Mouse (Mus musculus) stomach, postnatal 0 days (tissue): ENCODE measurements at regions not wholly inside any gene's neighbourhood (a gene's known extent, or its start where the extent isn't known, plus 50 kb on each side); places are given as distances from the start of the nearest gene placed in this dataset.

ENCODE experiments used
- ATAC-seq: fragments of 200-750 bp; cut with Nextera tagmentation; 2 replicates; pipeline ENCODE4 v1.8.0; 2017; ENCODE audit not compliant: low FRiP score, low TSS enrichment
- DNase-seq: peaks from one replicate; pipeline ENCODE4 v3.0.0-alpha.2; 2016; ENCODE audit warnings: low spot score
- H3K27ac ChIP-seq: fragments of 300-500 bp; sonication (generic); replicated peaks from 2 replicates; pipeline ENCODE4 v1.5.1; 2014; ENCODE audit warnings: mild to moderate bottlenecking, control low read depth
- H3K27me3 ChIP-seq: fragments of 300-500 bp; sonication (generic); 2 replicates; pipeline ENCODE4 v1.6.1; 2014; ENCODE audit warnings: low read length; ENCODE audit not compliant: control insufficient read depth, insufficient read depth
- H3K36me3 ChIP-seq: fragments of 300-500 bp; sonication (generic); 2 replicates; pipeline ENCODE4 v1.6.1; 2014; ENCODE audit warnings: low read length, mixed read lengths; ENCODE audit not compliant: control insufficient read depth, insufficient read depth
- H3K4me1 ChIP-seq: fragments of 300-500 bp; sonication (generic); replicated peaks from 2 replicates; pipeline ENCODE4 v1.6.1; 2014; ENCODE audit warnings: antibody characterized with exemption; ENCODE audit not compliant: control insufficient read depth, insufficient read depth
- H3K4me2 ChIP-seq: fragments of 300-500 bp; sonication (generic); replicated peaks from 2 replicates; pipeline ENCODE4 v1.6.1; 2014; ENCODE audit warnings: low read depth, mild to moderate bottlenecking, control low read depth, moderate library complexity
- H3K4me3 ChIP-seq: fragments of 300-500 bp; sonication (generic); 2 replicates; pipeline ENCODE4 v1.5.1; 2014; ENCODE audit warnings: low read depth, low read length, control low read depth
- H3K9ac ChIP-seq: fragments of 300-500 bp; sonication (generic); 2 replicates; pipeline ENCODE4 v1.6.1; 2014; ENCODE audit warnings: mild to moderate bottlenecking, low read length, control low read depth, mixed read lengths
- H3K9me3 ChIP-seq: fragments of 300-500 bp; sonication (generic); 2 replicates; pipeline ENCODE4 v1.6.1; 2016; ENCODE audit warnings: low read length; ENCODE audit not compliant: control insufficient read depth
- CTCF ChIP-seq: IDR thresholded peaks from 2 replicates; pipeline ENCODE4 v1.5.1; 2016; ENCODE audit warnings: antibody characterized with exemption, low read depth, mild to moderate bottlenecking, moderate library complexity
- EP300 ChIP-seq: optimal IDR thresholded peaks from 2 replicates; pipeline ENCODE3; 2016; ENCODE audit warnings: antibody characterized with exemption
- WGBS: fragments of 180-500 bp; shearing (Covaris S2); extraction: QIAGEN DNeasy Blood & Tissue Kit; methylation state at CpG from one replicate; pipeline ENCODE4 v1.1.7; 2014; 5-methylcytosine and 5-hydroxymethylcytosine counted together

- no peak overlapping the region for H3K9ac ChIP-seq
- ATAC-seq (no peak), DNase-seq (no peak)
- 45% methylated on average over 10 of the region's 10 CpGs for WGBS
- H3K27ac ChIP-seq: no peak overlapping the region
- H3K36me3 ChIP-seq: no peaks in the 10 kb centered on the region
- H3K4me3 ChIP-seq: no peak overlapping the region
- TF ChIP-seq EP300 (no peak), CTCF (no peak)
- H3K9me3 ChIP-seq: no peaks in the 10 kb centered on the region
- no peaks in the 10 kb centered on the region for H3K4me1 ChIP-seq
- H3K4me2 ChIP-seq: no peak overlapping the region
- H3K27me3 ChIP-seq: no peaks in the 10 kb centered on the region
These were observed 352.8 kb upstream of the Arglu1 start for GRCm38 (mm10) chr8:9042835-9043792.

- no peak for ATAC-seq
These were observed 338.8 kb upstream of the Arglu1 start for GRCm38 (mm10) chr8:9029156-9029555.

GRCm38 (mm10) chr8:9027672-9028071 lies 337.4 kb upstream of the Arglu1 start:
- ATAC-seq: no peak
- no peaks in the 10 kb centered on the region for H3K4me1 ChIP-seq

More at GRCm38 (mm10) chr8:9029156-9029555, 338.8 kb upstream of the Arglu1 start:
- TF ChIP-seq EP300 (no peak), CTCF (no peak)
- H3K27me3 ChIP-seq: no peaks in the 10 kb centered on the region
- no peaks in the 10 kb centered on the region for H3K4me1 ChIP-seq
- no peak overlapping the region for H3K9ac ChIP-seq
- H3K27ac ChIP-seq: no peak overlapping the region
- no peaks in the 10 kb centered on the region for H3K9me3 ChIP-seq
- H3K36me3 ChIP-seq: no peaks in the 10 kb centered on the region
- H3K4me2 ChIP-seq: no peak overlapping the region
- no peak overlapping the region for H3K4me3 ChIP-seq
- 74% methylated on average over 4 of the region's 4 CpGs for WGBS
- DNase-seq: no peak

GRCm38 (mm10) chr8:9025872-9026271 lies 335.6 kb upstream of the Arglu1 start:
- no peaks in the 10 kb centered on the region for H3K9me3 ChIP-seq
- no peak overlapping the region for H3K27ac ChIP-seq
- 60% methylated on average over 3 of the region's 3 CpGs for WGBS
- no peak overlapping the region for H3K9ac ChIP-seq
- no peak for ATAC-seq
- TF ChIP-seq CTCF: no peak
- no peak for TF ChIP-seq EP300
- no peaks in the 10 kb centered on the region for H3K27me3 ChIP-seq
- no peaks in the 10 kb centered on the region for H3K36me3 ChIP-seq
- no peak overlapping the region for H3K4me2 ChIP-seq
- DNase-seq: no peak
- H3K4me3 ChIP-seq: no peak overlapping the region
- no peaks in the 10 kb centered on the region for H3K4me1 ChIP-seq

More at GRCm38 (mm10) chr8:9027672-9028071, 337.4 kb upstream of the Arglu1 start:
- Histone ChIP-seq H3K27me3 (no peaks in the 10 kb centered on the region), H3K9ac (no peak overlapping the region), H3K4me2 (no peak overlapping the region), H3K36me3 (no peaks in the 10 kb centered on the region), H3K4me3 (no peak overlapping the region), H3K27ac (no peak overlapping the region), H3K9me3 (no peaks in the 10 kb centered on the region)
- no peak for DNase-seq
- TF ChIP-seq CTCF: no peak
- TF ChIP-seq EP300: no peak
- WGBS: 77% methylated on average over 4 of the region's 4 CpGs

GRCm38 (mm10) chr8:9025378-9025777 lies 335.1 kb upstream of the Arglu1 start:
- H3K4me3 ChIP-seq: no peak overlapping the region
- no peaks in the 10 kb centered on the region for H3K27me3 ChIP-seq
- no peak overlapping the region for H3K4me2 ChIP-seq
- no peaks in the 10 kb centered on the region for H3K9me3 ChIP-seq
- ATAC-seq: no peak
- DNase-seq: no peak
- no peak overlapping the region for H3K27ac ChIP-seq
- TF ChIP-seq CTCF (no peak), EP300 (no peak)
- WGBS: 55% methylated on average over 3 of the region's 3 CpGs
- H3K36me3 ChIP-seq: no peaks in the 10 kb centered on the region
- no peak overlapping the region for H3K9ac ChIP-seq
- H3K4me1 ChIP-seq: no peaks in the 10 kb centered on the region

- ATAC-seq: no peak
- Histone ChIP-seq H3K36me3 (no peaks in the 10 kb centered on the region), H3K4me1 (no peaks in the 10 kb centered on the region), H3K4me3 (no peak overlapping the region), H3K4me2 (no peak overlapping the region), H3K9ac (no peak overlapping the region), H3K27ac (no peak overlapping the region), H3K27me3 (no peaks in the 10 kb centered on the region), H3K9me3 (no peaks in the 10 kb centered on the region)
- 74% methylated on average over 2 of the region's 2 CpGs for whole genome bisulfite sequencing
- no peak for TF ChIP-seq EP300
- peak; percentile 27 for TF ChIP-seq CTCF
- no peak for DNase-seq
These were observed 330.4 kb upstream of the Arglu1 start for GRCm38 (mm10) chr8:9020744-9021143.
